Mouse (Mus musculus) kidney, postnatal 10 days (tissue): ENCODE data around the gene Slc6a11.
A peak's percentile ranks its signal among the peaks of the same experiment; 100 is the strongest.

ENCODE experiments used
- DNase-seq: peaks from one replicate; pipeline ENCODE4 v3.0.0; 2021; ENCODE audit warnings: mixed read lengths

Slc6a11 gene

DNA sequence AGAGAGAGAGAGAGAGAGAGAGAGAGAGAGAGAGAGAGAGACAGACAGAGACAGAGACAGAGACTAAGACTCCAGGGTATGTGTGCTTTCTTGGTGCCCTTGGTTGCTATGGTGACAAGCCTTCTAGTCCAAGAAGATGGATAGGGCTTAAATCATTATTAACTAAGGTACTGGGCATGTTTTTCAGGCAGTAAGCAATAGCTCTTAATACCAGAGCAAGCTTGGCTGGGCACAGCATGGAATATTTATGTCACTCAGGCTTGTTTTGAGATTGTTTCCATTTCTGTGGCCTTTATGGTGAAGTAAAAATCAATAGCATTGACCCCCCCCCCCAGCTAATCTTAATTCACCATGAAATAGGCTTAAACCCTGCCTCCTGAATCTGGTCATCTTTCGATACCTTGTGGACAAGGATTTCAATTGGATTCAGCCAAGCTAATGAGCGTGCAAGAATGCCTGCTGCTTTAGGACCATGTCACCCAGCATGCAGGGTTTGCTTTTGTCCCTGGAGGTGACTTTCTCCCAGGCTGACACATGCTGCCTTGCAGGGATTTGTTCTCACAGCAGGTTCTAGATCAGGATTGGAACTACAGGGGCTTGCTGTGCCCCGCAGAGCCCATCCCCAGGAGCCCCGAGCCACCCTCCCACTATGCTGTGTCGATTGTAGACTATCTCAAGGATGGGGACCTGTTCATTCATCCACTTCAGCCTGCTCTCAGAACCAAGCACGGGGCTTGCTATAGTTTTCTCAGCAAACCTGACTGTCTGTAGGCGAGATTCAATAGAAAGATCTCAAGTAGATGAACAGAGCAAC lies 51.5 kb downstream of the Slc6a11 start:
- DNase-seq, result no peak

DNA sequence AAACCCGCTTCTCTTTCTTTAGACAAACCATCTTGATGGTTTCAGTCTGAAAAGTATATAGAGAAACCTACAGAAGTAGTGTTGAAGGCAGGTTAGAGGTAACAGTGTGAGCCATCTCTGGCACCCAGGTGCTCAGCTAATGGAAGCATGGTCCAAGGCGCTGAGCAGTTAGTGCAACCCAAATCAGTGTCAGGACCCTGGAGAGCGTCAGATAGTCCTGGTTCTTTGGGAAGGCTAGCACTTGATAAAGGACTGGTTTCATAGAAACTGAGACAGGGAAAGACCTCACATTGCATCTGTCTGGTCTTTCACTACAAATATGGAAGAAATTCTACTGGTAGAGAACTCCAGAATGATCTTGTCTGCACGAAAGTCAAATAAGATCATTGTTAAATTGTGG lies 56.1 kb downstream of the Slc6a11 start:
- peak; percentile 56 for DNase-seq

DNA sequence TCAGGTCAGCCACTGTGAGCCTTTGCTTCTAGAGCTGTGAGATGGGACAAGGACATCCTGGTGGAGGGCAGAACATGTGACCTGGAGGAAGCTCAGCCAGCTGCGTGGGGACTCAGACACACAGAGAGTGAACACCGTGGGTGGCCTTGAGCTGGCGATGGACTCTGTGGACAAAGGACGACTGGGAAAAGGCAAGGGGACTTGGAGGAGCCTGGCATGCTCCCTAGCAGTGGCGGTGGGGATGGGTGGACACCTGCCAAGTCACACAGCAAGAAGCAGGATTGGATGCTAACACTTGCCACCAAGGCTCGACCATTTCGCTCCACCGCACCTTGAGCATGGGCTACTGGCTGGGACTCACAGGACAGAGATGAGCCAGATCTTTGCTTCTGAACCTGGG lies 57.8 kb downstream of the Slc6a11 start:
- DNase-seq, result no peak

DNA sequence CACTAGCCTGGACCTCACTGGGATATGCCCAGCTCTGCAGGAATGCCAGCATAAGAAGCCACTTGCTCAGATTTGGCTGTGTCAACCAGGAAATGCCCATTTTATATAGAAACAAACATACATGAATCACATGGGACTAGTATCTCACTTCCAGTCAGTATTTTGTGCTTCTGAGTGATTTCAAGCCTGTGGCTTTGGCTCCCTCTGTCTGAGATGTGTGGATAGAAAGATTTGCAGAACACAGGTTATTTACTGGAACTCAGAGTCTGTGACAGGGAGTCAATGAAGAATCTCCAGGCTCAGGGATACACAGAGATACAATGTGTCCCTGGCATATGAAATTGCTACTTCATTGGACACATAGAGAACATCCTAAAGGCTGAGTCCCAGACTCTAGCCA lies 65.0 kb downstream of the Slc6a11 start:
- no peak for DNase-seq

DNA sequence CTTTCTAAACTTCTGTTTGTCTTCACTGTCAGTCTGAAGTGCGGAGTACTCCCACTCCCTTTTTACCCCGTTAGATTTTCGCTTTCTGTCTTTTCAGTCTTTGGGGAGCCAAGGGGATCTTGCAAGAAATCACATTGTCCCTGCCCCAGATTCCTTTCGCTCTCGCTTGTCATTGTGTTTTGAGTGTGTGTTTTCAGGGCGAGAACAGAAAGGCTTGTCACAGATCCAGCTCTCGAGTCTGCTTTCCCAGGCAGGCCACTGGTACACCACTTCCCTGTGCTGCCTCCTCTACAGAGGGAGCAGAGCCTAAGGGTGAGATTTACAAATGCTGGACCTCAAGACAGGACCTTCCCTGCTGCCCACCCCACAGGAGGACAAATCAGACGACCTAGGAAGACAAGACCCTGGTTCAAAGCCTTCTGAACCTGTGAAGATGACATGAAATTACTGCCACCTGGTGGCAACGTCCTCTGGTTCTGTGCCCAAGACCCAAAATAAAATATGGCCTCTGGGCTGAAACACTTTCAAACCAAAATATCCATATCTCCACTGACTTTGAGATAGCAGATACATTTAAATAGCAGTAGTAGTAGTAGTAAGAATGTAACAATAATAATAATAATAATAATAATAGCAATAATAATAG lies 68.3 kb downstream of the Slc6a11 start:
- DNase-seq, result peak; percentile 7

DNA sequence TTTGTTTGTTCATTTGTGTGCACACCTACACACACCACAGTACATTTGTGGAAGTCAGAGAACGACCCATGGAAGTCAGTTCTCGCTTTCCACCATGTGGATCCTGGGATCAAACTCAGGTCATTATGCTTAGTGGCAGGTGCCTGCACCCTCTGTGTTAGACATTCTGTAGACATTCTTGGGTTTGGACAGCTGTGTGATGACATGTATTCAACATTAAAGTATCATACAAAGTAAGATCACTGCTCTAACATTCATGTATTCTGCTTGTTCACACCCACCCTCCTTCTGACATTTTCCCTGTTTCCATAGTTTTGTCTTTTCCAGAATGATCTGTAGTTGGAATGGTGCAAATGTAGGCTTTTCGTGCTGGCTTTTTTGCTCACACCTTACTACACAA lies 73.5 kb downstream of the Slc6a11 start:
- DNase-seq, result no peak

DNA sequence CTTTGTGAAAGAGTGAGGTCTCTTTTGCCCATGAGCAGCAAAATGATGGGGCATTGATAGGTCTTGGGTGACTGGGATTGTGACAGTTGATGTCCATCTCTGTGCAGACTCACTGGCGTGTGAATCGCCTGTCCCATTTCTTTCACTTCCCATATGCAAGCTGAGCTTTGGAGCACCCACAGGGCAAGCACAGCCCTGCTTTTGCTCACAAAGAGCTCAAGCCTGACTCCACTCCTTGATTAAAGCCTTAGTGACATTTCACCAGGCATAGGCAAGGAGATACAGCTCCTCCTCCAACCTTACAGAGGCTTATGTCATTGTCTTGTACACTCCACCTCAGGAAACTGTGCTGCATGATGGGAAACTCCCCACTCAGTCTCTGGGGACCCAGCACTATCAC lies 77.3 kb downstream of the Slc6a11 start:
- no peak for DNase-seq

DNA sequence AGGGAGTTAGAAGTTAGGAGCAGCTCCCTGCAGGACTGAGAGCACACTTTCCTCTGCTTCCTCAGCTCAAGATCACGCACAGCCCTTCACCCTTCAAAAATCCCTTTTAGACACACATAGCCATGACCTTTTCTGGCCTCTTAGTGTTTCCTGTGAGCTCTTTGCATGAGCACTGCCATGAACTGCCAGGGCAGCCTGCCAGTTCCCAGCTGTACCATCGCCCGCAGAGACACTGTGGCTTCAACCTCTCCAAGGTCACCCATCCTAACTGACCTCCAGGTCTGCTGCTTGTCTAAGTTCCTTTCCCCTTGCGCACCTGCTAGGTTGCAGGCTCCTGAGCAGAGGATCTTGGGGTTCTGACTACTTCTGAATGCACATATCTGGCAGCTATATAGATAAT lies 83.4 kb downstream of the Slc6a11 start:
- DNase-seq, result no peak

DNA sequence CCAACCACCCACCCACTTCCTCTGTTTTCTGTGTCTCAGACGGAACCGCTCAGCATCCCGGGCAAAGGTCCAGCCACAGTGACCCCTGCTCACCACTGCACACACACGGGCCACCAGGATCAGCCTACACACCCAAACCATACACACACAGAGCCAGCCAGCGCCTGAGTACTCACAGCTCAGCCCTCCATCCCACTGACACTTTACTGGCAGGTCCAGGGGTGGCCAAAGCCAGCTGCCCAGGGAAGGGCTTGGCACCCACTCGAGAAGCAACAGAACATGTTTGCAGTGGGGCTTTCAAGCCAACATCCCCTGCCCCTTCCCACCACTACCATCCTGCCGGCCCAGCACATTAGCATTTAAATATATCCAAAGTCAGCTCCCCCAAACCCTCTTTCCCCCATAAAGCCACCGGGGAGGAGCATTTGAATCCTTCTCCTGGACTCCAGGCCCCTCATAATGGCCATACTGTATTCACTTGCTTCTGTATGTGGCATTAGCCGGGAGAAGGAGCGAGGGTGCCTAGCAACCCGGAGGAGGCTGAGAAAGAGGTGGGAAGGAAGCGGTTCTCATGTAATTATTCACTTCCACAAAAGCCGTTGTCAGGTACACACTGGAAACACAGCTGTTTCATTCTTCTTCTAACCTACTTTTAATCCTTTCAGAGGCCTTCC lies 85.8 kb downstream of the Slc6a11 start:
- peak; percentile 6 for DNase-seq

DNA sequence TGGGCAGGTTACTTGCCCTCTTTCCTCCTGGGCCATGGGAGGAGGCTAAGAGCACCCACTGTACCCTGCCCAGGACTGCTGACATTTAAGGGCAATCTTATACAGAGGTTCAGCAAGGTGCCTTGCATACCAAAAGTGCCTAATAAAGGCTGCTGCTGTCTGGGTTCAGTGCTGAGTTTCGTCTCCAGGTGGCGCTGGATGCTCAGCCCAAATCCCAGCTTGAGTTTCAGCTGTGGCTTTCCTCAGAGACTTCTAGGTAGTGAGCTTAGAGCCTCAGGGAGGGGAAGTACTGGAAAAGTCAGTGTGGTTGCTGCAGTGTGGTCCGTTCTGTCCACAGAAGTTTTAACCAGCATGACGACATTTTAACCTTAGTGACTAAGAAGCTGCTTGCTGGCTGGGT lies 93.4 kb downstream of the Slc6a11 start:
- peak; percentile 15 for DNase-seq

DNA sequence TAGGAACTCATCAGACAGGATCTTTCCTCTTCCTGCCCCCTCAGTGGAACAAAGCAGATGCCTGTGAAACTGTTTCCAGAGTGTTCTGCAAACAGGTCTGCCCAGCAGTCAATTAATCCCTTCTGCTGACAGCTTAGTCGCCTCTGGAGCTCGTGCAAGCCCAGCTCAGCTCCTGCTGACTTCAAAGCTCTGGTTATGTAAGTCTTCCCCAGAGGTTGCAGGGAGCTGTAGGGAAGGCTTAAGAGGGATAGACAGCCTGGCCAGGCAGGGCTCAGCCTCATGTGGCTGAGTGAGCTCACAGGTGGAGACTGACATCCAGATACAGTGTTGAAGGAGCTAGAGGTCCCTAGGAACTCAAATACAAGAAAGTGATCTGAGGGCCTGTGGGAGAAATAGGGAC lies 96.3 kb downstream of the Slc6a11 start:
- no peak for DNase-seq

DNA sequence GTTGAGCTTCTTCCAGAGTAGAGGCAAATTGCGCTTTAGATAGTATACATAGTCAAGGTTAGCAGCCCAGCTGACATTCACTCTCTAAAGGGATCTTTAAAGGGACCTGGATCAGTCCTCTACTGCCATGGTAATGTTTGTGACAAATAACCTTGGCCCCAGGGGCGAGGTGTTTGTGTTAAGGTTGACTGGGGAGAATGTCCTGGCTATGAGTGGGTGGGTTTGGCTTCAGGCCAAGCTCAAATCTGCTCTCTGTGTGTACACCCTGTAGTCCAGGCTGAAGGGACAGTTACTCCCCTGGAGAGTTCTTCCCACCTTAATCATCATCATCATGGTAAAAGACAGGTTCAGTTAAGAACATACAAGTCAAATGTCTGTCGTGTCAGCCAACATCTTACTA lies 97.2 kb downstream of the Slc6a11 start:
- no peak for DNase-seq

DNA sequence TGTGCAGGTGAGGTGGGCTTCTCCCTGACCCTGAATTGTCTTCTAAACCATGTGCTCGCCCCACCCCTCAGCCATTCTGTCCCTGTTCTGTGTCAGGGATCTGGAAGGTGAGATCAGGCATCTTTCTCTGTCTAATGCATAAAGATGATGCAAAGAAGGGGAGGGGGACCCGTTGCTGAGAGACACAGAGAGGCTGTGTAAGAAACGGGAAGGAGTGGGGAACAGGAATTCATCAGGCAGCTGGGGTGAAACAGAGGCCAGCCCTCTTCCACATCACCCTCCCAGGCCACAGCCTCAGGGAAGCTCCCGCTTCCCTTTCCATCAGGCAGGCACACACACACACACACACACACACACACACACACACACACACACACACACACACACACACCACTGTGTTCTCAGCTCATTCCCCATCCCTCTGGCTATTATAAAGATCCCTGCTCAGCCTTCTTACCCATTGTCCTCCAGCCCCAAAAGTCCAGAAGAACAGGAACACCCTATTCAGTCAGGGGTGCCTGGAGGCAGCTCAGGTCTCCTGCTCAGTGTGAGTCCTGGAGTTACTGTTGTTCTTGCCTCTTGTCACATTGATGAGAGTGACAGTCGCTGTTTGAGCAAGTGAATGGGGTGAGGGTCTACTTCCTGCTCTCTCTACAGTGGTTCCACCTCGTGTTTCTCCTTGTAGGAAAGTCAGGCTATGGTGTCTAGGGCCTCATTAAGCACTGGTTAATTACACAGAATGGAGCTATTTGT lies 108.0 kb downstream of the Slc6a11 start:
- DNase-seq, result no peak

DNA sequence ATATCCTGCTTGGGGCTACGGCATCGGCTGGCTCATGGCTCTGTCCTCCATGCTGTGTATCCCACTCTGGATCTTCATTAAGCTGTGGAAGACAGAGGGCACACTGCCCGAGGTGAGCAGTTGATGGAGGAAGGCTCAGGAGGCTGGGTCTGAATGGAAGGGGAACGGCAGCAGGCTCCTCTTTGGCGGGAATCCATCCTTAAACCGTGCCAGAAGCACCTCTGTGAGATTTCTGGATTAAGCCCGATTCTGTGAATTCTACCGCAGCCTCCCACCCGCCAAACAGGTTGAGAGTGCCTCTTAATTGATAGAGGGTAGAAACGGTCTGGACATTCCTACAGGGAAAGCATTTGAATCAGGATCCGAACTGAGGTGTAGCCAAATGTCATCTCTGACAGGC lies 114.6 kb downstream of the Slc6a11 start:
- DNase-seq, result no peak

DNA sequence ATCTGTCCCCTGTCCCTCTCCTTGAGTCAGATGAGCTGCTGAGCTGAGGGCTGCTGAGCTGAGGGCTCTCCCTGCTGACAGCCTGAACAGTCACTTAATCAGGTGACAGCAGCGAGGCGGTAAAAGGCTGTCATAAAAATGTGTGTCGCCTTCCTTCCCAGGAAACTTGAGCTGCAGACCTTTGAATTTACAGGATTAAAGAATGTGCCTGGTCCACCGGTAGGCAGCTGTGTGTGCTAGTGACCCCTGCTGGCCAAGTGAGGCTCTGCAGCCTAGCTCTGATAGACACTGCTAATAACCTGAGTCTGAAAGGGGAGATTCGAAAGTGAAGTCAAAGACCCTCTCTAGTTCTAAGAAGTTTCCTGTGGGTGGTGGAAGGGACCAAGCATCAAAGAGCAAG lies 119.3 kb downstream of the Slc6a11 start:
- DNase-seq, result peak; percentile 81

DNA sequence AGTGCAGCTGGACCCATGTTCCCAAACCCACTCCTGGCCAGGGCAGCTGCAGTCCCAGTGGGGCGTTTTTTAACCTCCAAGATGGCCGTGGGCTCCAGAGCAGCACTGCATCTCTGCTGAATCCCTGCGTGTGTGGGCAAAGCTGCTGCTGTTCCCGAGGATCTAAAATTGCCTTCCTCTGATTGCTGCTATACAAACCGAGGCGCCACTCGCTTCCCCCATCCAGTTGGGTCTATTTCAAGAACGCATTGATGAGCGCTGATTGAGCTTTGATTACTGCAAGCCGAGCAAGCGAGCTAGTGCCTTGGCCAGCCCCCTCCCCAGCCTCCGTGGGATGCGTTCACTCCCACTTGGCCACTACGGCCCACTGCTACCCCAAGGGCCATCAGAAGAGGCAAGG lies 123.9 kb downstream of the Slc6a11 start:
- DNase-seq, result no peak

DNA sequence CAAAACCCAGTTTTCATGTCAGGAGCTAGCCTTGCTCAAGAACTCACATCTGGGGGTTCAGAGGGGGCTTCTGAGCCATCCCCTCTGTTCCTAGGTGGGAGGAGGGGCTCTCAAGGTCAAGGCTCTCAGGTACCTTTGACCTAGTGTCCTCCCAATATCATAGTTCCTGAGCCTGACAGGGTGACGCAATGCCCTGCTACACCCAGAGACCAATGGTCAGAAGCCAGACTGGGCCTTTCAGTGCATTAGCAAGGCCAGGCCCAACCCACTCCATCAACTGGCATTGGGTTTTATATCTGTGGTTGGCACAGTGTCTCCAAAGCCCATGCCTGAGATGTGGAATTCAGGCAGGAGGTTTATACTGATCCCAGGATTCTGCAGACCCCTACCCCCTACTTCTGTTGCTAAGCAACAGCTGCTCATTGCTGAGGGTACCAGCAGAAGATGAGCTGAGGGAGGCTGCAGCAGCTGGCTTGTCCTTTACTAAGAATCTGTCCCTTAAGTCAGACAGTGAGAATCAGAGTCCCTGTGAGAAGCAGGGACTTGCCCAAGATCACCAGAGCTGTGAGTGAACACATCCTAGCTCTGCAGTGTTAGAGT lies 126.8 kb downstream of the Slc6a11 start:
- DNase-seq, result no peak

DNA sequence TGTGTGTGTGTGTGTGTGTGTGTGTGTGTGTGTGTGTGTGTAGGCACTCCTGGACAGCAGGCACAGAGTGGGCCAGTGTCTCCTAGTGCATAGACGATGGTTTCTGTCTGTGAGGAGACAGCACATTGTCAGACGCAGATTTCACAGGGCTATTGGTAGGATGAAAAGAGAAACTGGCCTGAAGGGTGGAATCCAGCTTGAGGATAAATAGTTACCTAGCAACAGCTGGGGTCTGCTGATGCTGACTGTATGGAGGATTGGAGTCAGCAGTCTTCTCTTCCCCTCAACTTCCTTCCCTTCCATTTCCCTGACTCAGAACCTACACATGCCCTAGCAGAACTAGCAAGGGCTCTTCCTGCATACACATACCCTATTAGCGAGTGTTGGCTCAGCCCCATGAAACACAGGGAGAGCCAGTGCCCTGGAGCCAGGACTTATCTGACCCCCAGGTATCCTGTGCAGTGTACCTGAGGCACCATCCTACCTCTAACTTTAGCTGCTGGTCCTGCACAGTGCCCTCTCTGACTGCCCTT lies 127.7 kb downstream of the Slc6a11 start:
- DNase-seq, result no peak

DNA sequence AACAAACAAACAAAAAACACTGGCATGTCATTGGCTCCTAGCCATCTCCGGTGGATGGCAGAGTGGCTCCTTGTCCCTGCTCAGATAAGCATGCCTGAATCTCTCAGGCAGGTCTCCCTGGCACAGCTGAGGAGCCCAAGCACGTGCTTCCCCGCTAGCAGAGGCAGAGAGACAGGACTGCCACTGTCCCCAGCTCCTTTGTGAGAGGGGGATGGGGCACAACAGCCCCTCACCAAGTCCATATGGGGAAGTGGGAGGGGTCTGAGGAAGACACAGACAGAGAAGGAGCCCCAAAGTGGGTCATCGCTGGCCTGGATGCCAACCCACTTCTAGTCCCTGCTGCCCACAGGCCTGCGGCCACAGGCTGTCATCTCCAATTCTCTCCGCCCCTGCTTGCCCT lies 130.6 kb downstream of the Slc6a11 start:
- DNase-seq, result no peak

DNA sequence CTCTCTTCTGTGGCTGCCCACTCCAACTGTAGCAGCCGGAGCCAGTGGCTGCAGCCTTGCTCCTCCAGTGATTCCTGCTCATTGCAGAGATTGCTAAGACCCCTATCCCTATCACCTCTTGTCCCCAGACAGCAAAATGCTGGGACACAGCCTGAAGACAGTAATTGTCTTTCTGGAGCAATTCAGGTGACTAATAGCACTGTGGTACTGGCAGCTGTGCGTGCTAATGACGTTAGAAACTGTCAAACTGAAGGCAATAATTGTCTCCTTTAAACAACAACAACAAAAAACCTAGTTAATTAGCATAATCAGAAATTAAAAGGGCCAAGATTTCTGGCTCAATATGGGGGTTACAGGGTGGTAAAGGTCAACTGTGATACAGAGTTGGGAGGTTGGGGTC lies 133.0 kb downstream of the Slc6a11 start:
- no peak for DNase-seq

DNA sequence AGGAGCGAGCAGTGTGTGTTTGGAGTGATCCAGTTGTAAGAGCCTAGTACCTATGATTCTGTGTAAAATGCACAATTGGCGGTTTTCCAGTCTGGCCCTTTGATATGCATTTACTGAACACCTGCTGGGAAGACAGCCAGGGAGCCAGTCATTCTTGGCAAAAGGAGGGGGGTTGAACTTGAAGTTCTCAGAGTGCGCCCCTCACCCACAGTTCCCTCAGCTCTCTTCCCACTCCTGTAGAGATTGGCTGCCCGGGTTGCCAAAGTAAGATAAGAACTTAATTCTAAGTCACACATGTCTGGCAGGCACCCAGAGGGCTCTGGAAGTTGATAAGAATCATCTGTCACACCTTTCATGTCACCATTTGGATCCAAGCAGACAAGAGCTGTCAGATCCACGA lies 133.4 kb downstream of the Slc6a11 start:
- DNase-seq, result no peak

DNA sequence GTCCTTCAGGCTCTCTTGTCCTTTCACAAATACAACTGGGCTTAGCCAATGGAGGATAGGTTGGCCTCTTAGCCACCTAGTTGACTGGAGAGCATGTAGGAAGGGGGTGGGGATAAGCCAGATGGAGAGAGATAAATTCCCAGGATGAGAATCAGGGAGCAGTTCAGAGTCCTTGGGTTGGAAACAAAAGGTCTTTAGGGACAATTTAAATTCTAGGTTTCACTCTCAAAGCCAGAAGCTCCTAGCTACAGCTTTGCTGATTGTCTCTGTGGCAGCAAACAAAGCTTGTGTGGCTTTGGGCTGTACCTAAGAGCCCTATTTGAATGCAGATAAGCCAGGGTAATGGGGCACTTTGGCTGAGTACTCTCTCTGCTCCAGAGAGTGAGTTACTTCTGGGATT lies 135.2 kb downstream of the Slc6a11 start:
- no peak for DNase-seq

DNA sequence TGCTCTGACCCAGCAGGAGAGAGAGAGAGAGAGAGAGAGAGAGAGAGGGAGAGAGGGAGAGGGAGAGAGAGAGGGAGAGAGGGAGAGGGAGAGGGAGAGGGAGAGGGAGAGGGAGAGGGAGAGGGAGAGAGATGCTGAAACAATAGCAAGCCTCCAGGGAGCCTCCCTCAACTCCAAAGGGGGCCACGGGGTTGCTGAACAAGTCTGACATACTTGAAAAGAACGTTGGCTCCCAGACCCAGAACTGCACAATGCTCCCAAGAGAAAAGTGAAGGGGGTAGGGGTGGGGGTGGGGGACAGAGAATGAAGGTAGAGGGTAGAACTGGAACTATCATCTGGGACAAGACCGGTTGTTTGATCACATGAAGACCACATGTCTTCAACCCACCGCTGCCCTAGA lies 136.9 kb downstream of the Slc6a11 start:
- no peak for DNase-seq
